Mouse (Mus musculus): ENCODE results near the gene Ankk1. TPM values are rescaled to one million over a fixed set of nuclear protein-coding genes. Genes with fewer than 3 reads are reported as not detected.

Gene Ankk1
- polyA plus RNA-seq, 1 experiment from 2014 or later = not detected

GRCm38 (mm10) chr9:49423866-49424265 lies 3.0 kb downstream of the Ankk1 start:
- H3K27me3 ChIP-seq (ENCODE audit: control insufficient read depth, insufficient read depth, low read length) = no peaks in the 10 kb centered on the region
- no peaks in the 10 kb centered on the region for H3K36me3 ChIP-seq (ENCODE audit: control insufficient read depth, insufficient read depth, low read length)
- 85% methylated on average over 5 of the region's 5 CpGs for WGBS
- no peak for ATAC-seq (ENCODE audit: low FRiP score, low TSS enrichment)
- no peak overlapping the region for H3K4me3 ChIP-seq (ENCODE audit: low read length)
- H3K27ac ChIP-seq (ENCODE audit: low read depth, low read length) = no peak overlapping the region
- H3K9ac ChIP-seq (ENCODE audit: low read depth, low read length) = no peak overlapping the region
- no peaks in the 10 kb centered on the region for H3K9me3 ChIP-seq (ENCODE audit: control insufficient read depth, low read length)
- no peak overlapping the region for H3K4me2 ChIP-seq (replicated peaks; ENCODE audit: low read depth, low read length)
- H3K4me1 ChIP-seq (ENCODE audit: control insufficient read depth, insufficient read depth, low read length) = no peaks in the 10 kb centered on the region

- Histone ChIP-seq H3K9ac (ENCODE audit: low read depth, low read length) (no peak overlapping the region), H3K36me3 (ENCODE audit: control insufficient read depth, insufficient read depth, low read length) (no peaks in the 10 kb centered on the region), H3K4me1 (ENCODE audit: control insufficient read depth, insufficient read depth, low read length) (no peaks in the 10 kb centered on the region), H3K27me3 (ENCODE audit: control insufficient read depth, insufficient read depth, low read length) (no peaks in the 10 kb centered on the region), H3K4me2 (replicated peaks; ENCODE audit: low read depth, low read length) (no peak overlapping the region), H3K9me3 (ENCODE audit: control insufficient read depth, low read length) (no peaks in the 10 kb centered on the region), H3K4me3 (ENCODE audit: low read length) (no peak overlapping the region), H3K27ac (ENCODE audit: low read depth, low read length) (no peak overlapping the region)
- no peak for ATAC-seq (ENCODE audit: low FRiP score, low TSS enrichment)
- 78% methylated on average over 5 of the region's 5 CpGs for WGBS
Measured at GRCm38 (mm10) chr9:49410621-49411020, 16.2 kb downstream of the Ankk1 start.

GRCm38 (mm10) chr9:49407028-49407427 lies 19.8 kb downstream of the Ankk1 start:
- no peak overlapping the region for H3K4me2 ChIP-seq (replicated peaks; ENCODE audit: low read depth, low read length)
- H3K27ac ChIP-seq (ENCODE audit: low read depth, low read length) = no peak overlapping the region
- H3K27me3 ChIP-seq (ENCODE audit: control insufficient read depth, insufficient read depth, low read length) = no peaks in the 10 kb centered on the region
- no peaks in the 10 kb centered on the region for H3K9me3 ChIP-seq (ENCODE audit: control insufficient read depth, low read length)
- no peaks in the 10 kb centered on the region for H3K36me3 ChIP-seq (ENCODE audit: control insufficient read depth, insufficient read depth, low read length)
- H3K4me1 ChIP-seq (ENCODE audit: control insufficient read depth, insufficient read depth, low read length) = no peaks in the 10 kb centered on the region
- ATAC-seq (ENCODE audit: low FRiP score, low TSS enrichment) = no peak
- H3K9ac ChIP-seq (ENCODE audit: low read depth, low read length) = no peak overlapping the region
- H3K4me3 ChIP-seq (ENCODE audit: low read length) = no peak overlapping the region
- WGBS = 89% methylated on average over 5 of the region's 5 CpGs

GRCm38 (mm10) chr9:49403711-49404110 lies 23.1 kb downstream of the Ankk1 start:
- Histone ChIP-seq H3K4me1 (ENCODE audit: control insufficient read depth, insufficient read depth, low read length) (no peaks in the 10 kb centered on the region), H3K27ac (ENCODE audit: low read depth, low read length) (no peak overlapping the region), H3K4me2 (replicated peaks; ENCODE audit: low read depth, low read length) (no peak overlapping the region), H3K36me3 (ENCODE audit: control insufficient read depth, insufficient read depth, low read length) (no peaks in the 10 kb centered on the region), H3K9ac (ENCODE audit: low read depth, low read length) (no peak overlapping the region), H3K4me3 (ENCODE audit: low read length) (no peak overlapping the region), H3K9me3 (ENCODE audit: control insufficient read depth, low read length) (no peaks in the 10 kb centered on the region), H3K27me3 (ENCODE audit: control insufficient read depth, insufficient read depth, low read length) (no peaks in the 10 kb centered on the region)
- ATAC-seq (ENCODE audit: low FRiP score, low TSS enrichment) = no peak
- WGBS = 59% methylated on average over 2 of the region's 2 CpGs

- Histone ChIP-seq H3K4me2 (replicated peaks; ENCODE audit: low read depth, low read length) (no peak overlapping the region), H3K27me3 (ENCODE audit: control insufficient read depth, insufficient read depth, low read length) (no peaks in the 10 kb centered on the region), H3K4me1 (ENCODE audit: control insufficient read depth, insufficient read depth, low read length) (no peaks in the 10 kb centered on the region), H3K9ac (ENCODE audit: low read depth, low read length) (no peak overlapping the region), H3K27ac (ENCODE audit: low read depth, low read length) (no peak overlapping the region), H3K9me3 (ENCODE audit: control insufficient read depth, low read length) (no peaks in the 10 kb centered on the region), H3K4me3 (ENCODE audit: low read length) (no peak overlapping the region), H3K36me3 (ENCODE audit: control insufficient read depth, insufficient read depth, low read length) (no peaks in the 10 kb centered on the region)
- ATAC-seq (ENCODE audit: low FRiP score, low TSS enrichment) = no peak
Measured at GRCm38 (mm10) chr9:49396006-49396405, 30.8 kb downstream of the Ankk1 start.

GRCm38 (mm10) chr9:49392242-49392641 lies 34.6 kb downstream of the Ankk1 start:
- Histone ChIP-seq H3K9ac (ENCODE audit: low read depth, low read length) (no peak overlapping the region), H3K9me3 (ENCODE audit: control insufficient read depth, low read length) (no peaks in the 10 kb centered on the region), H3K27ac (ENCODE audit: low read depth, low read length) (no peak overlapping the region), H3K4me1 (ENCODE audit: control insufficient read depth, insufficient read depth, low read length) (no peaks in the 10 kb centered on the region), H3K4me2 (replicated peaks; ENCODE audit: low read depth, low read length) (no peak overlapping the region), H3K27me3 (ENCODE audit: control insufficient read depth, insufficient read depth, low read length) (no peaks in the 10 kb centered on the region), H3K4me3 (ENCODE audit: low read length) (no peak overlapping the region), H3K36me3 (ENCODE audit: control insufficient read depth, insufficient read depth, low read length) (no peaks in the 10 kb centered on the region)
- no peak for ATAC-seq (ENCODE audit: low FRiP score, low TSS enrichment)
- WGBS = 61% methylated on average over 2 of the region's 2 CpGs

GRCm38 (mm10) chr9:49386119-49386518 lies 40.7 kb downstream of the Ankk1 start:
- 42% methylated on average over 11 of the region's 11 CpGs for WGBS
- Histone ChIP-seq H3K27me3 (ENCODE audit: control insufficient read depth, insufficient read depth, low read length) (no peaks in the 10 kb centered on the region), H3K9me3 (ENCODE audit: control insufficient read depth, low read length) (no peaks in the 10 kb centered on the region), H3K4me1 (ENCODE audit: control insufficient read depth, insufficient read depth, low read length) (no peaks in the 10 kb centered on the region), H3K4me2 (replicated peaks; ENCODE audit: low read depth, low read length) (no peak overlapping the region), H3K36me3 (ENCODE audit: control insufficient read depth, insufficient read depth, low read length) (no peaks in the 10 kb centered on the region), H3K9ac (ENCODE audit: low read depth, low read length) (no peak overlapping the region), H3K27ac (ENCODE audit: low read depth, low read length) (no peak overlapping the region), H3K4me3 (ENCODE audit: low read length) (no peak overlapping the region)
- ATAC-seq (ENCODE audit: low FRiP score, low TSS enrichment) = no peak

GRCm38 (mm10) chr9:49385301-49385700 lies 41.5 kb downstream of the Ankk1 start:
- Histone ChIP-seq H3K9ac (ENCODE audit: low read depth, low read length) (no peak overlapping the region), H3K4me3 (ENCODE audit: low read length) (no peak overlapping the region), H3K27me3 (ENCODE audit: control insufficient read depth, insufficient read depth, low read length) (no peaks in the 10 kb centered on the region), H3K9me3 (ENCODE audit: control insufficient read depth, low read length) (no peaks in the 10 kb centered on the region), H3K36me3 (ENCODE audit: control insufficient read depth, insufficient read depth, low read length) (no peaks in the 10 kb centered on the region), H3K27ac (ENCODE audit: low read depth, low read length) (no peak overlapping the region), H3K4me2 (replicated peaks; ENCODE audit: low read depth, low read length) (no peak overlapping the region), H3K4me1 (ENCODE audit: control insufficient read depth, insufficient read depth, low read length) (no peaks in the 10 kb centered on the region)
- WGBS = 44% methylated on average over 7 of the region's 7 CpGs
- ATAC-seq (ENCODE audit: low FRiP score, low TSS enrichment) = no peak

- Histone ChIP-seq H3K27ac (ENCODE audit: low read depth, low read length) (no peak overlapping the region), H3K4me2 (replicated peaks; ENCODE audit: low read depth, low read length) (no peak overlapping the region), H3K9me3 (ENCODE audit: control insufficient read depth, low read length) (no peaks in the 10 kb centered on the region), H3K36me3 (ENCODE audit: control insufficient read depth, insufficient read depth, low read length) (no peaks in the 10 kb centered on the region), H3K4me1 (ENCODE audit: control insufficient read depth, insufficient read depth, low read length) (no peaks in the 10 kb centered on the region), H3K4me3 (ENCODE audit: low read length) (no peak overlapping the region), H3K27me3 (ENCODE audit: control insufficient read depth, insufficient read depth, low read length) (no peaks in the 10 kb centered on the region), H3K9ac (ENCODE audit: low read depth, low read length) (no peak overlapping the region)
- 86% methylated on average over 6 of the region's 6 CpGs for WGBS
- ATAC-seq (ENCODE audit: low FRiP score, low TSS enrichment) = no peak
Measured at GRCm38 (mm10) chr9:49384855-49385254, 42.0 kb downstream of the Ankk1 start.

- Histone ChIP-seq H3K27ac (ENCODE audit: low read depth, low read length) (no peak overlapping the region), H3K36me3 (ENCODE audit: control insufficient read depth, insufficient read depth, low read length) (no peaks in the 10 kb centered on the region), H3K4me3 (ENCODE audit: low read length) (no peak overlapping the region), H3K27me3 (ENCODE audit: control insufficient read depth, insufficient read depth, low read length) (no peaks in the 10 kb centered on the region), H3K9ac (ENCODE audit: low read depth, low read length) (no peak overlapping the region), H3K4me2 (replicated peaks; ENCODE audit: low read depth, low read length) (no peak overlapping the region), H3K9me3 (ENCODE audit: control insufficient read depth, low read length) (no peaks in the 10 kb centered on the region), H3K4me1 (ENCODE audit: control insufficient read depth, insufficient read depth, low read length) (no peaks in the 10 kb centered on the region)
- ATAC-seq (ENCODE audit: low FRiP score, low TSS enrichment) = no peak
- 60% methylated on average over 3 of the region's 3 CpGs for WGBS
Measured at GRCm38 (mm10) chr9:49384041-49384440, 42.8 kb downstream of the Ankk1 start.

Measured in kidney, embryonic 14.5 days (tissue).